Mouse (Mus musculus) gastrocnemius, adult 18-20 months (tissue): Measurements from ENCODE around the gene Cdh20. TPM values are rescaled to one million over a fixed set of nuclear protein-coding genes. Genes with fewer than 3 reads are reported as not detected.

Experiments
- DNase-seq: peaks from one replicate; pipeline ENCODE4 v3.0.0; 2021; ENCODE audit warnings: low spot score
- long read RNA-seq, 2 experiments: library from polyadenylated mRNA; stranded (forward); transcript quantifications; one replicate each; pipeline ENCODE4 v2.0.0; 2021
- total RNA-seq, 2 experiments: library from RNA; stranded (reverse); gene quantifications; 2 replicates each; pipeline ENCODE4 v1.2.3; 2021

Cdh20 gene
- total RNA-seq: not detected
- long read RNA-seq, experiment 1: 0 reads
- long read RNA-seq, experiment 2: 0 reads

- DNase-seq: no peak
These were observed at the start of gene Cdh20 for GRCm38 (mm10) chr1:104768371-104769249. Cdh20 (plus strand) TSS chr1:104768529.

- DNase-seq: no peak
These were observed 21.5 kb upstream of the Cdh20 start for GRCm38 (mm10) chr1:104746816-104747215.

- no peak for DNase-seq
These were observed 20.9 kb upstream of the Cdh20 start for GRCm38 (mm10) chr1:104747438-104747837.

- DNase-seq: no peak
These were observed 13.8 kb upstream of the Cdh20 start for GRCm38 (mm10) chr1:104754483-104754882.

GRCm38 (mm10) chr1:104755896-104756295 lies 12.4 kb upstream of the Cdh20 start:
- DNase-seq: no peak

GRCm38 (mm10) chr1:104769250-104769607 lies 900 bp downstream of the Cdh20 start:
- DNase-seq: no peak

GRCm38 (mm10) chr1:104771937-104772336 lies 3.6 kb downstream of the Cdh20 start:
- DNase-seq: no peak

GRCm38 (mm10) chr1:104773207-104773606 lies 4.9 kb downstream of the Cdh20 start:
- DNase-seq: no peak

GRCm38 (mm10) chr1:104793488-104793887 lies 25.2 kb downstream of the Cdh20 start:
- DNase-seq: no peak

- no peak for DNase-seq
These were observed 27.8 kb downstream of the Cdh20 start for GRCm38 (mm10) chr1:104796146-104796545.

- no peak for DNase-seq
These were observed 28.8 kb downstream of the Cdh20 start for GRCm38 (mm10) chr1:104797139-104797538.

- no peak for DNase-seq
These were observed 36.4 kb downstream of the Cdh20 start for GRCm38 (mm10) chr1:104804746-104805145.

GRCm38 (mm10) chr1:104807214-104807613 lies 38.9 kb downstream of the Cdh20 start:
- DNase-seq: no peak

GRCm38 (mm10) chr1:104817510-104817909 lies 49.2 kb downstream of the Cdh20 start:
- no peak for DNase-seq

- DNase-seq: no peak
These were observed 59.8 kb downstream of the Cdh20 start for GRCm38 (mm10) chr1:104828106-104828505.

GRCm38 (mm10) chr1:104838206-104838915 lies 70.0 kb downstream of the Cdh20 start:
- no peak for DNase-seq

GRCm38 (mm10) chr1:104839051-104839450 lies 70.7 kb downstream of the Cdh20 start:
- no peak for DNase-seq

- no peak for DNase-seq
These were observed 80.1 kb downstream of the Cdh20 start for GRCm38 (mm10) chr1:104848256-104848919.

GRCm38 (mm10) chr1:104848920-104849272 lies 80.6 kb downstream of the Cdh20 start:
- DNase-seq: no peak

GRCm38 (mm10) chr1:104877384-104877783 lies 109.1 kb downstream of the Cdh20 start:
- no peak for DNase-seq

GRCm38 (mm10) chr1:104901815-104902214 lies 133.5 kb downstream of the Cdh20 start:
- no peak for DNase-seq

GRCm38 (mm10) chr1:104903409-104903808 lies 135.1 kb downstream of the Cdh20 start:
- DNase-seq: no peak
